Mouse (Mus musculus): ENCODE measurements at regions not wholly inside any gene's neighbourhood (a gene's known extent, or its start where the extent isn't known, plus 50 kb on each side); places are given as distances from the start of the nearest gene placed in this dataset.

- TF ChIP-seq CTCF (IDR thresholded peaks at IDR 0.05; ENCODE audit: control insufficient read depth, insufficient read depth, insufficient replicate concordance, low read depth, low read length) (no peak), POLR2A (IDR thresholded peaks at IDR 0.05; ENCODE audit: control insufficient read depth, low read depth, low read length) (no peak)
Measured at GRCm38 (mm10) chr10:43669471-43669870, 91.4 kb downstream of the Cd24a start.
